Mouse (Mus musculus) embryo, embryonic 9.5 days (tissue): Measurements from ENCODE around the gene Tmpo.
"Not testable (repeated sequence)": the region's sequence is repeated elsewhere in the genome, so short reads cannot be mapped to it uniquely, and the experiment has no call there.

Source experiments
- DNase-seq: peaks from one replicate; pipeline ENCODE4 v3.0.0-alpha.2; 2017; ENCODE audit errors: extremely low spot score

The Tmpo gene

DNA sequence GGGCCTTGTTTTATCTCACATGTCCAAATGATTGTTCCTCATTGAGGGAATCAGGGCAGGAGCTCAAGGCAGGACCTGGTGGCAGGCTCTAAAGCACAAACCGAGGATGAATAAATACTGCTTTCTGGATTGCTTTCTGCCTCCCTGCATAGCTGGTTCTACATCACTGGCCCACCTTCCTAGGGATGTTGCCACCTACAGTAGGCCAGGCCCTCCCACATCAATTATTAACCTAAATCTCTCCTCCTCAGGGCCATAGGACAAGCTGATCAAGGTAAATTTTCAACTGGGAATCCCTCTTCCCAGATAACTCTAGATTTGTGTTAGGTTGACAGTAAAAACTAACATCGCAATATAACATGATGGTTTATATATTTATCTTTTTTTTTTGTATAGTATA, 4.6 kb upstream of the Tmpo start:
- no peak for DNase-seq

DNA sequence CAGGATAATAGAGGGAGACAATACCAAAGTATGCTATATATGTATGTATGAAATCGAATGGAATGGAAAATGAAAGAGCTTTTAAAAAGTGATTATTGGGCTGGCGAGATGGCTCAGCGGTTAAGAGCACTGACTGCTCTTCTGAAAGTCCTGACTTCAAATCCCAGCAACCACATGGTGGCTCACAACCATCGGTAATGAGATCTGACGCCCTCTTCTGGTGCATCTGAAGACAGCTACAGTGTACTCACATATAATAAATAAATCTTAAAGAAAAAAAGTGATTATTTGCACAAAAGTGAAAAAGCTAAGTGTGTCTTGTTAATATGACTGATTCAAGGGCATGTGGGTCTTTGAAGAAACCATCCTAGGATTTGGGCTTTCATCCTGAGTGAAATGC, 3.8 kb upstream of the Tmpo start:
- DNase-seq: not testable (repeated sequence)

DNA sequence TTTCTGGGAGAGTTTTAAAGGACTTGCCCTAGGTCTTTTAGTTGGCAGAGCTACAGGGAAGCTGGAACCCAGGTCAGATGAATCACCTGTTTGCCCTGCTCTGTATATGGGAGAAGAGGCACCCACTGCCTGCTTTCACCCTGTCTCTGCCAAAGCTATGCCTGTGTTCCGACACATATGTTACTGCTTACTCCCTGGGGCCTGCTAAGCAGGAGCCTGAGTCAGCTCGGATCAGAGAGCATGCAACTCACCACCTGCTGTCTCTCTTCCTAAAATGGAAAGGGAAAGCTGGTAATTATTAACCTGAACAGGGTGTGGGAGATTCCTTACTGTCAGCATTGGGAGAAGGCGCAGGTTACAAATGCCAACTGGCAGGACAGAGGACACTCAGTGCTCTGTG, 2.2 kb upstream of the Tmpo start:
- DNase-seq: no peak

DNA sequence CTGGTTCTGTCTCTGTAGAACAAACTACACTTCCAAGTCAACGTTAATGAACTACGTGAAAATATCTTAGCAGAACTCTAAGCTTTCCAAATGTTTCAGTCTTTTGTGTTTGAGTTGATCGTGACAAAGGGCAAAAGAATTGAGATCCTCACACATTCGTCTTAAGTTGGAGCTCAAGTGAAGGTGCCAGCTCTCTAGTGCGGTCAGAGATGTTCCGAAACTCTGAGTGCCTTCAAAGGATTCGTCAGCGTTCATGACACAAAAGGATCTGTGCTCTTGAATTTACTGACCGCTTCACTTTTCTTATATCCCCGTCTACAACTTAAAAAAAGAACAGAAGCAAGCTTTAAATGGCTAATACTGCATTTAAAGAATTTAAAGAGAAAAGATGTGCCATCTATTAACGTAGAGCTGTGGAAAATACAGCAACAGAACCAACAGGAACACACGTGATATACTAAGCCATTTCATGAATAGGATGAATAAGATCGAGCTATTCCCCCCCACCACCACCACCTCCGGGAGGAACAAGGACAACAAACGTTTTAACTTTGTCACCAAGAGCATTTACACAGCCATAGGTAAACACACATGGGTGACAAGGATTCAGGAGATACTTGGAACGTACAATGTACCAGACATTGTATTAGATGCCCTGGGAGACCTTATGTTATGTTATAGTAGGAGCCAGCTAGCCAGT, 1.3 kb upstream of the Tmpo start:
- no peak for DNase-seq

DNA sequence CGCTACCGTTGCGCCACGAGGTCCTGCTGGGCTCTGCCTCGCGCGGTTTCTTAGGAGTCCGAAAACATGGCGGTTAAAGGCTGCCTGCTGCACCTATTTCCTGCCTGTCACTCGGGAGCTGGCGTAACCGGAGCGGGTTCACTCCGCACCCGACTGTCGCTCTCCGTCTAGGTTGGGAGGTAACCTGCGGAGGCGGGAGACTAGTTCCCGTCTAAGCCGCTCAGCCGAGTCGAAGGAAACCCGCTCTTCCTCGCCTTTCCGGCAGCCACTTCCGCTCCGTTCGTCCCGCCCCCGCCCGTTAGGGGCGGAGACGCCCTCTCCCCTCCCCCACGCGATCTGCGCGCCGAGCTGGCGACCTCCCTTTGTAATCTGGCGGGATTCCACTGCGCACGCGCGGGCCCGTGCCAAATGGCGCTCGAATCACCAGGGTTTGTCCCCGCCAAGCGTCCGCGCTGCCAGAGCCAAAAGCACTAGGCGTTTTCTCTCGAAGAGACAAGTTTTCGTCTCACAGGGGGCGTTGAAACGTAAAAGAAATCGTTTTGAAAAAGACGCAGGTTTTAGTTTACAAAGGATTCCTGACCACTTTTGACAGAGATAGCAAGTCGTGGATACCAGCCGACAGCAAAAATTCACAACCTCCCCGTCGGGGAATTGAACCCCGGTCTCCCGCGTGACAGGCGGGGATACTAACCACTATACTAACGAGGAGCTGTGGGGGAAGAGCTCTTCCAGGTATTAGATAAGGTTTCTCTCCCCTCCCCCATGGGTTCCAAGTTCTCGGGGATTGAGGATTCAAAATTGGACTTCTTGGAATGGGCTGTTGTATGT, 560 bp upstream of the Tmpo start:
- DNase-seq: peak; percentile 99

DNA sequence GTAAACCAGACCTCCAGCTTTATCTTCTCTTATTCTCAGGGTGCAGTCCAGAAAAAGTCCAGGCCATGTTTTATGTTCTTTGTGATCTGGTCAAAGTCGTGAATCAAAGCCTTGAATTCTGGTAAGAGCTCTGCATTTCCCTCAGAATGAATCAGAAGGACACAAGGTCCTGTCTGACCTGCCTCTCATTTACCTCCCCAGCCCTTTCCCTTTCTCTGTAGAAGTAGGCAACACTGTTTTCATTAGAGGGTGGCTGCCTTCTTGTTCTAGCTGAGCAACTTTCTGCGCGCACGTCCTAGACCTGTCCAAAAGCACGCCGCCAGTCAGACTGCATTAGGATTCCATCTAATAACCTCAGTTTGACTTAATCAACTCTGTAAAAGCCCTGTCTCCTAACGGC, 814 bp downstream of the Tmpo start:
- peak; percentile 54 for DNase-seq

DNA sequence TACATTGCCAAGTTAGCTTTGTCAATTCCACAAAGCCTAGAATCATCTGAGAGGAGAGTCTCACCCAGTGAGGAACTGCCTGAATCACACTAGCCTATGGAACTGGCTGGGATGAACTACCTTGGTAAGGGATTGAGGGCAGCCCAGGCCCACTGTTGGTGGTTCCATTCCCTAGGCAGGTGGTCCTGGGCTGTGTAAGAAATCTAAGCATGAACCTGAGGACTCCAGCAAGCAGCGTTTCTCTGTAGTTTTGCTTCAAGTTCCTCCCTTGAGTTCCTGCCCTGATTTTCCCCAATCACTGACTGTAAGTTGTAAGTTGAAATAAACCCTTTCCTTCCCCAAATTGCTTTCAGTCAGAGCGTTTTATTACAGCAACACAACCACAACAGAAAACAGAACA, 1.3 kb downstream of the Tmpo start:
- no peak for DNase-seq

DNA sequence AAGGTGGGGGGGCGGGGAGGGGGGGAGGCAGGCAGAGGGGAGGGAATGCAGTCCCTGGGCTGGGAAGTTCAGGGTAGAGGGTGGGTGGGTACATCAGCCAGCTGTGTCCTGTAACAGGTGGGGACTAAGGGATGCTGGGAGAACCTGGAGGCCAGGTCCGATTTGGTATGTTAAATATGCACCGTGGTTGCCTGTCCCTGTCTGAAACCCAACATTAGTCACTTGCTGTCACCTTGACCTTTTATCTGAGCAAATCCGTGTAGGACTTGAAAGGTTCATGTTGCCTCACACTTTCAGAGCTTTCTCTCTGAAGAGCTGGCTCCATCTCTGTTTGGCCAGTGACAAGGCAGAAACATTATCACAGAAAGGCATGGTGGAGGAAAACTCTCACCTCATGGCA, 3.9 kb downstream of the Tmpo start:
- DNase-seq: no peak

DNA sequence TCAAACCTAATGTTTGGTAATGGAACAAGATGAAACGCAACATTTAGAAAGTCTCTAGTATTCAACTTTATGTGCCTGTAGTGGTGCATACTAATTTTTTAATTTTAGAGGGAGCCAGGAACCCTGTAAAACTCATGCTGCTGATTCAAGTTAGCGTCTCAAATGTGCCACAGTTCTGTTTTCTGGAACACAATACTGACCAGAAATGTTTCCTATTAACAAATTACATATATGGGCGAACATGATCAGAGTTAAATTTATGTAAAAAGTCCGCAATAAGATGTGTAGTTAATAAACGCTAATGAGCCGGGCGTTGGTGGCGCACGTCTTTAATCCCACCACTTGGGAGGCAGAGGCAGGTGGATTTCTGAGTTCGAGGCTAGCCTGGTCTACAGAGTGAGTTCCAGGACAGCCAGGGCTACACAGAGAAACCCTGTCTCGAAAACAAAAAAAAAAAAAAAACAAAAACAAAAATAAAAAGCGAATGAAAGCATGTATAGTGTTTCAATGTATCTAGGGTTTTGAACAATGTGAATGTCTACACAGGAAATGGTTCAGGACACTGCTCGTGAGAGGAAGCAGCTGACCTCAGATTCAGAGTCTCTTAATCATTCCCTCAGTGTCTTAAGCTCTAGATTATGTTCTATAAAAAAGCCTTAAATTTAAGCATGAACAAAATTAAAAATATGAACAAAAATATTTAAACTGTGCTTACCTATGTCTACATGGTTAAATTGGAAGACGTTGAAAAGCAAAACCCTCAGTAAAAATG, 8.6 kb downstream of the Tmpo start:
- no peak for DNase-seq

DNA sequence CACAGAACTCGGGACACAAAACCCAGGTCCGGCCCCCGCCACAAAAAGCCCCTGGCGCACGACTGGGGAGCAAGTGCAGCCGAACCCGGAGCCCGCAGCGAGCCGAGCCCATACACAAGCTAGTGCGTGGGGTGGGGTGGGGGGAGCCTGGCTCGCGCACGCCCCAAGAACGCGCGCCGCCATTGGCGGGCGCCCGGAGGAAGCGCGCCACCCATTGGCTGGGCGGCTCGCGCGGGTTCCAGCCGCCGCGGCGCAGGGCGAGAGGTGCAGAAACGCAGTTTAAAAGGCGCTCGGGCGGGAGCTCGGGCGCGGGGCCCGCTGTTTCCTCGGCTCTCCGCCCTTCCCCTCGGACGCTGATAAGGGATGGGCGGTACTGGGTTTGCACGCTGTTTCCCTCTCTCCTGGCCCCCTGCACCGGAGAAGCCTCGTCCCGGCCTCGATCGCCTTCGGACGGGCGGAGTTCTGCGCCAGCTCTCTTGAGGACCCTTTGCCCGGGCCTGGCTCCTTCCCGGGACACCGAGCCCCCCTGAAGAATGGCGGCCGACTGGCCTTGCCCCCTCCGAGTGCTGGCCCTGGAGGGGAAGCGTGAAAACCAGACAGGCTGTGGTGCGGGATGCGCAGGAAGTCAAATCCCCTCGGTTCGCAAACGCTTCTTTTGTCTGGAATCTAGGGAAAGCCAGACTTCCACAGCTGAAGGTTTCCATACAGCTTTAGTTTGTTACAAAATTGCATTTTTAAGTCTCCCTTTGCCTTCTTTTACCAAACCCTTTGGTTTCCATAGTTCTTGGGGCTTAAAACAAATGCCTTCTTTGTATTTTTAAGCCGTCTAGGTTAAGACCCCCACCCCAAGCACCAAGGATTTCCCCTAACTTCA, 9.4 kb downstream of the Tmpo start:
- DNase-seq: peak; percentile 96

DNA sequence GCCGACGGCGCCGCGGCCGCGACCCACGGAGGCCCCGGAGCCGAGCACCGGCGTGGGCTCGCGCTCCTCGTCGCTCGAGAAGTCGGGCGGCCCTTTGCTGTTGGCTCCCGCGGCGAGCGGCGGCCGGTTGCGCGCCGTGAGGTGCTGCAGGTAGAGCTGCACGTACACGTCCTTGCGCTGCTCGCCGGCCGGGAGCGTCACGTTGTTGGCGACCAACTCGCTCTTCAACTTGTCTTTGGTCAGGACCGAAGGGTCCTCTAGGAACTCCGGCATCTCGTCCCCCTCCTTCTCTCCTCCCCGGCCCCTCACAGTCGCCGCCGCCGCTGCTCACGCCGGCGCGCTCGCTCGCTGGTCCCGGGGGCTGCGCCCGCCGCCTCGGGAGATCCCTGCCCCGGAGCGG, 10.1 kb downstream of the Tmpo start:
- DNase-seq: no peak

DNA sequence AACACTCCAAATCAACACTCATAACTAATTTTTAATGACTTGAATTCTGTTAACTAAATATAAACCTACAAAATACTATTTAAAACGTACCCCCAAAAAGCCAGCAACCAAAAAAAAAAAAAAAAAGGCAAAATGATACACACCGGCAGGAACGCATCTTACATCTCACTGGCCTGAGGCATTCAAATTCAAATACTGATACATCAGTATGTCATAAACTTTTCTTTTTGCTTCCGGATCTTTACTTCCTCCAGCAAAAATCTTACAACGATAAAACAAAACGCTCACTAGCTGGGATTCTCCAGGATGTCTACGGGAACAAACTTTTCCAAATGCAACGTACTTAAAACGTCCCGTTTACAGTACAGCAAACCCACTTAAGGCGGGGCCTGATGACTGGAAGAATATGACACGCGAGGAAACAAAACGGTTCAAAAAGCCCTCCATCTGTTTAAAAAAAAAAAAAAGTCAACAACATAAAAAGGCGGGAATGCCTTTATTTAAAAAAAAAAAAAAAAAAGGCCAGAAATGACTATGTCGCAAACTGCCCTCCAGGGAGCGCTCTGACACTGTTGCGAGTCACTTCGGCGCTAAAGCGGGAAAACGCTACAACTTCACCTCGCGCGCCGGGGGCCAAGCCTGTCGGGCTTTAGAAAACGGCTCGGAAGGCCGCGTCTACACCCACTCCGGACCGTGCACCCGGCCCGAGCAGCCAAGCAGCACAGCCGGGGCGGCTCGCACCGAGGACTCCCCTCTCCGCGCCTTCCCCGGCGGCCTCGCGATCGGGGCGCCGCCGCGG, 10.8 kb downstream of the Tmpo start:
- DNase-seq: peak; percentile 86

DNA sequence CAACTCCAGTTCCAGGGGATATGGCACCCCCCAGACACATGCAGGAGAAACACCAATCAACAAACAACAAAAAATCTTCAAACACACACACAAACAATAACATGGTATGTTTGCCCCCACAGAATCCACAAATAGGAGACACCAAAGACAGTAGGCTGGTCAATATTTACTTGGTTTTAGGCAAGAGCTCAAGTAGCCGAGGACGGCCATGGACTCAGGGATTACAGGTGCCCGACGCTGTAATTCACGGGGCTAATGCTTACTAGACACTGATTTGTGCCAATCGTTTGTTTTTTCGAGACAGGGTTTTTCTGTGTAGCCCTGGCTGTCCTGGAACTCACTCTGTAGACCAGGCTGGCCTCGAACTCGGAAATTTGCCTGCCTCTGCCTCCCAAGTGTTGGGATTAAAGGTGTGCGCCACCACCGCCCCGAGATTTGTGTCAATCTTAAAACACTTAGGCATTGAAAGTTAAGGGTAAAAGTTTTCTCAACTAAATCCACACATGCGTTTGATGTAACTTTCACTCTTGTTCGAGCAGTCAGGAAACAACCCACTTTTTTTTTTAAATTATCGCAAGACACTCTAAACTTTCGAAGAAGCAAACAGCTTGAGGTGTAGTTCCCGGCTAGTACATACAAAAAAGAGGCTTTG, 11.6 kb downstream of the Tmpo start:
- no peak for DNase-seq

DNA sequence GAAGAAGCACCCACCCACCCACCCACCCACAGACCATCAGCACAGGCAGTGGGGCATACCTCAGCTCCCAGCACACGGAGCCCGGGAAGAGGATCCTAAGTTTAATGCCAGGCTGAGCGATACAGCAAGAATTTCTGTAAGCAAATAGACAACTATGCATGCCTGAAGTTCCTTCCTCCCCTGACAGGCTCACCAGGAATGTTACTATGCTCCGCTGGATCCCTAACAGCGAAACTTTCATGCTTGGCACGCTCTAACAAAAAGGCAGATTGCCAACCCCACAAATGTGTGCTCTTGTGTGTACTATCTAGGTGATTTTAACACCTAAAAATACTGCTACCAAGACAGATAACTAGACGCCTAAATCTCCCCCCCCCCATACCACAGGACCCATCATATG, 13.8 kb downstream of the Tmpo start:
- DNase-seq: no peak

DNA sequence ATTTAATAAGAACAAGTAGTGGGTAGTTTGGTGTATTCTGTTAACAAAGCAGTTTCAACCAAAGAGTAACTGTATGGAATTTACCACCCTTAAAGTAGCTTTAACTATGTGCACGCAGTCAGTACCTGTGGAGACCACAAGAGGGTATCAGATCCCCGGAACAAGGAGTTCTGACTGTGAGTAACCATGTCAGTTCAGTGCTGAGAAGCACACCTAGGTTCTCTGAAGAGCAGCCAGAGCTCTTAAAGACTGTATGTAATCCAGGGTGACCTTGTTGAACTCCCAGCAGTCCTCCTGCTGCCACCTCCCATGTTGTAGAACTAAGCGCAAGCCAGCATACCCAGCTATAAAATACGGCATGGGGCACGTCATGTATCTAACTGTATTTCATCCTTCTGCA, 14.2 kb downstream of the Tmpo start:
- no peak for DNase-seq

DNA sequence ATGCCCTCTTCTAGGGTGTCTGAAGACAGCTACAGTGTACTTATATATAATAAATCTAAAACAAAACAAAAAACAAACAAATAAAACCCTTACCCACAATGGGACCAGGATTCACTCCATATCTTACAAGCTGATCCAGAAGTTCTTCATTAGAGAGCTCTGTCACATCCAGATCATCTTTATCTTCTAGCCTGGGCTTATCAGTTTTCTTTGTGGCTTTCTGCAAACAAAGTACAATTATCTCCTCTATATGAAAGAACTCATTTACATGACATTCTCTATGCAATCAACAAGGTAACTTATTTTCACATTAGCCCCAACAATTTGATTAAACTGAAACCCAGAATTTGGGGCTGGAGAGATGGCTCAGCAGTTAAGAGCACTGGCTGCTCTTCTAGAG, 15.3 kb downstream of the Tmpo start:
- DNase-seq: no peak

DNA sequence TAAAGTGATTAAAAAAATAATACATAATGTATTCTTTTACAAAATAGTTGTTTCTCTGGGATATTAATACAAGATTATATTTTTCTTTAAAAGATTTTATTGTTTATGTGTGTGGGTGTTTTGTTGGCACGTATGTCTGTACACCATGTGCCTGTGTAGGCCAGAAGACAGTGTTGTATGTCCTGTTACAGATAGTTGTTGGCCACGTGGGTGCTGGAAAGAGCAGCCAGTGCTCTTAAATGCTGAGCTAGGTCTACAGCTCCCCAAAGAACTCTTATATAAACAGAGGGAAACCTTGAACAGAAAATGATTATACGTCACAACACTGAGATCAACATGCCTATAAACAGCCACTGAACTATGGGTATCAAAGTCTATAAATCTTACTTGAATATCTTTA, 16.6 kb downstream of the Tmpo start:
- DNase-seq: no peak

DNA sequence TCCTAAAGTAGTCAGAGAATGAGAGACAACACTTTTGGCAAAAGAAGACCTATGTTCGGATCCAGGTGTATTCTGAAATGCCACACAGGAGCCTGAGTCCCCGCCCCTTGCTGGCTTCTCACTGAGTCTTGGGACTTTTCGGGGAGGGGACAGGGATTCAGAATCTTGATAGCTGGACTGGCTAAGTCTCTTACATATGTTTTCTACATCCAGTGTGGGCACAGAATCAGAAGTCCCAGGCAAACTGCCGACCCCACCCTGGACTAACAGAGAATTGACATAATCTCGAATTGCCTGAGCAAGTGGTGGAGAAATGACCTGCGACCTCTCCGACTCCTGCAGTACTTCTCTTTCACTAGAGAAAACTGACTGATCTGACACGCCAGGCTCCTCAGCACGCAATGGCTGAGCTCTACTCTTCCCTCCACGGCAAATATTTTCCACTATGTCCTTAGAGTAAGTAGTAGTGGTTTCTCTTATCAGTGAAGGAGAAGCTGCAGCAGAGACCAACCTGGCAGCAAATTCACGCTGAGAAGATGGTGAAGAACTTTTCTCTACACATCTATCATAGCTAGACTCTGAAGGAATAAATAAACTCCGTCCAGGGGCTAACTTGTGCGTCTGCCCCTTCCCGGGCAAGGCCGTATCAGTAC, 18.5 kb downstream of the Tmpo start:
- DNase-seq: no peak

DNA sequence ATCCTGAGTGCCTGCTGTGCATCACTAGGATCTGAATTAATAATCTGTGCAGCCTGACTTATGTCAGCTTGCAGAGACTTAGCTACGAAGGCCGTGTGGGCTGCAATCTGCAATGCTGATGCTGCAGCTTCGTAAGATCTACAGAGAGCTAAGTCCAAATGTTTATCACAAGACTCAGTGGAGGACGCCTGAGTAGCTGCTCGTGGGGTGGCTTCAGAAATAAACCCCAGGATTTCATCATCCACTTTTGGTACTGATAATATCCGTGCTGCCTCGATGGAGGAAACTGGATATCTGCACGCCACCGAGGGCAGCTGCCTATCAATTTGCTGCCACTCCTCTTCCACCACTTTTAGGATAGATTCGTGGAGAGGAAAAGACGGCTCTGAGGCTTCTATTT, 19.0 kb downstream of the Tmpo start:
- no peak for DNase-seq

DNA sequence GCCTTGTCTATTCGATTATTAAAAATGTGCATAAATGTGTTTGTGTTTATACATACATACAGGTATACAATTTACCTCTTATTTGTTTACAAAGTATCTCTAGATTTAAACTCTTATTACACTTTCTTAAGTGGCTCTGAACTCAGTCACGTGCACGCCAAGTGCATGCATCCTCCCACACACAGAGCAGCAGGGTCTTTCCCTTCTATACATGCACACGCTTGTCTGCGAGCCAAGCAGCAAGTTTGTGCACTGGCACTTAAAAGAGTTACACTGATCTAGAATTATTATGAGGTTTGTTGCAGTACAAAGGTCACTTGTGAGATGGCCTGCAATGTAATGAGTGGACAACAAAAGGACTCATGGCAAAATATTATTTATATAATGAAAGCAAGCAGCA, 20.1 kb downstream of the Tmpo start:
- DNase-seq: no peak
